Mouse (Mus musculus) adrenal gland, postnatal 10 days (tissue): ENCODE data around the gene Ube2d1. TPM values are rescaled to one million over a fixed set of nuclear protein-coding genes. Genes with fewer than 3 reads are reported as not detected.

Experiments used
- DNase-seq: peaks from one replicate; pipeline ENCODE4 v3.0.0; 2021; ENCODE audit warnings: mixed read lengths
- total RNA-seq, 2 experiments: library from RNA; stranded (reverse); gene quantifications; 2 replicates each; pipeline ENCODE4 v1.2.3; 2021

Ube2d1 gene
- total RNA-seq, 2 experiments from 2014 or later = 18.9 to 27.0 TPM

DNA sequence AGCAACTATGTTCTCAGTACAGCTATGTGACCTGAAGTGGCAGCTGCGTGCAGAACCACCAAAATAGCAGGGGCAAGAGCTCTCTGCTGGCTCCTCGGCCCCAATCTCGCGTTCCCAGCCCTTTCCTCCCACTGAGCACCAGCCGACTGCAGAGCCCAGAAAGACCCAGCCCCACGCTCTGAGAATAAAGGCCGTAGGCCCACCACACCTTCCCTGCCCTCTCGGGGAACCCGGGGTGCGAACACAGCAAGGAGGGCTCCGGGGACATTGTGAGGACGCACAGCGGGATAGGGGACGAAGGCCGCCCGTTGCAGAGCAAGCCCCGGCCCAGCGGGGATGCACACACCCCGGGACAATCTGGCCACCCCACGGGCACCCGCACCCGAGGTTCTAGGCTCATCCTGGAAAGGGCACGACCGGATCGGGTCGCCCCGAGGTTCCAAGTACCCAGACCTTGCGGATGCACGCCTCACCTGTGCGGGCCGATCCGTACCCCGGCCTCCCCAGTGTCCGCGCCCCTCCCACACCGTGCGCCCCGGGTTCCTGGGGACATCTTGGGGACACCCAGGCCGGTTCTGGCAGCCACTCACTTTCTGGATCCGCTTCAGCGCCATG is 444 bp downstream of the Ube2d1 start:
- no peak for DNase-seq

DNA sequence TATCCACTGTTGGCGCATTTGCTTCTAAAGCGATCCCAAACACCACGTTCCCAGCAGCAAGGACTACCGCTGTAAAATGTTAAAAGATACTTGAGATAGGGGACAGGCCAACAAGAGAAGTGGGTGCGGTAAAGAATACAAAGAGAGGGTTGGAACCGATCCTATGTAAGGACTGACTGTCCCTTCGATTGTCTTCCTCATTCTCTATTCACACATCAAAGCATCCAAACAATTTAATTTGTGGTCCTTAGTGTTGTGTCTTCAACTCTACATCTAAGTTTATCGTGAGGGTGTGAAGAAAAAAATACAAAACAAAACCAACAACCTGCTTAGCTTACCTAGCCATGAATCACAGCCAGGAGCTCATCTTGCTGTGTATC is 941 bp downstream of the Ube2d1 start:
- DNase-seq = no peak

DNA sequence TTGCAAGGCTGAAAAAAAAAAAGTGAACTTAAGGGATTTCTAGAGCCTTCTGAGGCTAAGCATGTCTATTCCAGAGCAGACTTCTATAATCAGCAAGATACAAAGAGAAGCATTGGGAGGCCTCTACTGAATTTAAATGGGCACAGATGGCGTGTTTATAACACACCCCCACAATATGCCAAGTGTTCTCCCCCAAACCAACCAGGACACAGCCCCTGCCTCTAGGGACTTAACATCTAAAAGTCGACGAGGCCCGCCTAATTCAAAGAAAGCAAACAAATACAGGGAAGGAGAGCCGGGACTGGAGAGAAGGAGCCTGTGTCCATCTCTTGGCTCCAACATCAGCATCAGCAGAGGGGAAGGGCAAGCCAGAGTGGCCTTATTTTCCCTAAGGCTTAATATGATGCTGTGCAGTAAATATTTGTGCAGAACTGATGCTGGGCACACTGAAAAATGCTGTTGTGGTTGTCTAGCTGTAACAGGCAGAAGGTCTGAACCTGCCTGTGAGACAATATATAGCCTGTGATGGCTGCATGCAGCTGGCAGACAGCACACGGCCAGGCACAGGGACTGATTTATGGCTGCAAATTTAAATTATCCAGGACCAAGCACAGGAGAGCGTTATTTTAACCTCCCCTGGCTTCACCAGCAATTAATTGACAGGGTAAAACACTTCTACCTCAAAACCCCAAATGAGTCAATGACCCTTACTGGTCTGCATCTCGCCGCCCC is 11.9 kb downstream of the Ube2d1 start:
- no peak for DNase-seq

DNA sequence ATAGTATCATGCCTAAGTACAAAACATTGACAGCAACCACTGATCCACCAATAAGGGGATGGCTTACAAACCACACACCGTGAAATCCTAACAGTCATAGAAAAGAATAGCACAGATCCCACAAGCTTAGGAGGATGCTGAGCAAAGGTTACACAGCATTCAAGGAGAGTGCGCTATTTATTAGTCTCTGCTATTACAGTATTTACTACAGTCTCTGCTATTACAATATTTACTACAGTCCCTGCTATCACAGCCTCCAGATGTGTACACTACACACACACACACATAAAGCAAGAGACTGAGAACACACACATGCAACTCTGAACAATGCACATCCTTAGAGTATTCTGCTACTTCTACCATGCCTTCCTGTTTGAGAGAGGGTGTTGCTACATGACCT is 17.1 kb downstream of the Ube2d1 start:
- DNase-seq = no peak

DNA sequence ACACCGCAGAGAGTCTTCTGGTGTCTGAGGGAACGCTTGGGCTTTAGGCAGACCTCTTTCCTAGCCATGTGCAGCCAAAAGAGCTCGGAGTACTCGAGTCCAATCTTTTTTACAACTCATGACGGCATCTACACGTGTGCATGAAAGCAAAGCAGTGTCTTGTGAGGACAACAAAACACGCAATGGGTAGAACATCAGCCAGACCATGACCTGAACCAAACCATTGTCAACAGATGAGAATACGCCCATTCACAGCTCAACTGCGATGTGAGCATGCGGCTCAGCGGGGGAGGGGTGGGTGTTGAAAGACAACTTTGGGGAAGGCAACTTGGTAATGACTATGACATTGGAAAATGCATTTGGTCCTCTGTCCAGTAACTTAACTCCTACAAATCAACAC is 17.6 kb downstream of the Ube2d1 start:
- DNase-seq = no peak

DNA sequence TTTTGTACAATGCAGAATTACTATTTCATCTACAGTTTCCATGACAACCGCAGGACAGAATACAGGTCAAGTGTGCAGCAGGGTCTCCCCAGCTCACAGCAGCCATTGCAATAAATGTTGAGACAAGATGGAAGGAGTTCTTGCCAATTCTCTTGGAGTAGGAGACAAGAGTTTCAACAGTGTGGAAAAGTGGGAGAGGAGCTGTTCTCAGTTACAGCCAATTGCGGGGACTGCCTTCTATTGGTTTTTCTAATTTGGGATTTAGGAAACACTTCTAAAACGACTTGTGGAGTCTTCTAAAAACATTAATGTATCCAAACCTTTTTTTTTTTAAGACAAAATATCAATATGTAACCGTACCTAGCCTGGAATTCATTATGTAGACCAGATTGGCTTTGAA is 20.0 kb downstream of the Ube2d1 start:
- no peak for DNase-seq

DNA sequence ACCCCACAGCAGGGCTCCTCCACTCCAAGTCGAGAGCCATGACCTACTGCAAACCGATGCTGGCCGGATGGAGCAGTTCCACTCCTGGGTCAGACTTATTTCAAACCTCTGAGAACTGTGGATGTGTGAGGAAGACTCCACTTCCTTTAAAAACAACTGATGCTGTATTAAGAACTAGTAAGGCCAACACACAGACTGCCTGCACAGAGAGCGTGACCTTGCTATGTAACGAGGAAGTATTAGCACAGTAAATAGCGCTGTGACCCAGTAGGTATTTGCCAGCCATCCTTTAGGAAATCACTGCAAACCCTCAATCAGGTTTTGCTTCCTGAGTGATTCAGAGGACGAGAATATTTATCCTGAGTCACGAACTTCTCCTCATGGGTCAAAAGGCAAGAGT is 23.4 kb downstream of the Ube2d1 start:
- no peak for DNase-seq

DNA sequence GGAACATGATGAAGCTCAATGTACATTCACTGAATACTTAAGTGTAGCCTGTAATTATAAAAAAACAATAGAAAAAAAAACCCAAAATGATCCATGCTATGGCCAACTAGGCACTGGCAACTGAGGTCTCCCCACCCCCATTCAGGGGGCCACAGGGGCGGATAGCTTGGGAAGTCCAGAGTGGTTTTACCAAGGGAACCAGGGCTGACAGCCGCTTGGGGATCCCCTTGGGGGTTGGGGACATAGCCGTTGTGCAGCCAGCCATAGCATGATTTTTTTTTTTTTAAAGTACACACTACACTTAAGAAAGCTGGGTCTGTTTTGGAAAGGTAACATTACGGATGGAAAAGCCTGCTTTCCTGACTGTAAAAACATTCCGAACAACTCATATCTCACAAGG is 26.1 kb downstream of the Ube2d1 start:
- no peak for DNase-seq

DNA sequence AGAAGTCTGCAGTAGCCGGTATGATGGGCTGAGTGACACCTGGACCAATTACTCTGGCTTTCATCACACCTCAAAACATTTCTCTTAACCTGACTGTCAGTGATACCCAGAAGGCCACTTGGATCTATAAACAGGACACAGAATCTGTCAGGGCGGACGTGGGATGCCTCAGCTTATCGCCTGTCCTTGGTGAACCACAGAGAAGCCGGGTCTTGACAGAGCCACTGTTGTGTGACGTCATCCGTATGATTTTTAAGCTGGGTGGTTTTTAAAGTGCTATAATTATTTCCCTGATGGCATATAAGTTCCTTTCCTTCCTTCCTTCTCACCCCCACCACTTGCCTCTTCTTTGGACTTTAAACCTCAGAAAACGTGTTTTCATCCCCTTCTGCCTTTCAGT is 26.5 kb downstream of the Ube2d1 start:
- no peak for DNase-seq

DNA sequence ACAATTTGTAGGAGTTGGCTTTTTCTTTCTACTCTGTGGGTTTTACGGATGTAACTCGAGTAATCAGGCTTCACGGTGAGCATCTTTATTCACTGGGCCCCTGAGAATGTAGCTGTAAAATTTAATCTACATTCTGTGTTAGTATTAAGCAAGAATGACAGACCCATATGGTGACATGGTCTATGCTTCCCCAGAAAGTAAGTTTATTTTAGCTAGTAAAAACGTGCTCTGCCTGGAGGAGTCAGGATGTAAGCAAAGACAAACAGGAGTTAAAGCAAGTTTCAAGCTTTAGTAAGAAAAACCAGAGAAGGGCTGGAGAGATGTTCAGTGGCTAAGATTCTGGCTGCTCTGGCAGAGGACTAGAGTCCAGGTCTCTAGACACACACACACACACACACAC is 31.9 kb downstream of the Ube2d1 start:
- DNase-seq = no peak

DNA sequence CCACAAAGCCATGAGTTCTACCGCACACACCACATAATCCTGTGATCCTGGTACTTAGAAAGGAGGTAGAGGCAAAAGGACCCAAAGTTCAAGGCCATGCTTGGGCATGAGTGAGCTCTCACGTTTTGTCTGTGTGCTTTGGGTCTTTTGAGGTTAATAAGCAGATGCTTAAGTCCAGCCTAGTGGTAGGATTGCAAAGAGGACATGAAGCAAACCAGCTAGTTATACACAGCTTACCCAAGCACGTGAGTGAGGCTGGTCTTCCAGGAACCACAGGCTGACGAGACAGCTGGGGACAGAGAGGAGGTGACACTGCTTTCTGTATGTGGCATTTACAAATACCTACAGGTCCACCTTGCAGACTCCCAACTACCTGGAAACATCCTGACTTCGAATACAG is 32.6 kb downstream of the Ube2d1 start:
- no peak for DNase-seq

DNA sequence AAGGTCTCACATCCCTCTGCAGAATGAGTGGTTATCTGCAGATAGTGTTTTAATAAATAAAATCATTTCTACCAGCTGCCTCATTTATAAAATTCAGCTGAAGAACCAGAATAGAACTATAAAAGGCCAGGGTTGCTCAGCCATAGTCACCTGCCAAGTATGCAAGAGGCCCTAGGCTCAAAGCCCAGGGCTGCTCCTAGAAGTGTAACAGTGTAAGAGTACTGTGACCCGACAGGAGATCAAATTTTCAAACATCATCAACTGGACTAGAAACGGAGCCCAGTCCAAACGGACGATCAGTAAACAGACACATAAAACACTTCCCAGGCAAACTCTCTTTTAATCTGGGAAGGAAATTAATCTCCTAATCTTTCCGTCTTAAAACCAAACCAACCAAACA is 33.2 kb downstream of the Ube2d1 start:
- DNase-seq = peak; percentile 38

DNA sequence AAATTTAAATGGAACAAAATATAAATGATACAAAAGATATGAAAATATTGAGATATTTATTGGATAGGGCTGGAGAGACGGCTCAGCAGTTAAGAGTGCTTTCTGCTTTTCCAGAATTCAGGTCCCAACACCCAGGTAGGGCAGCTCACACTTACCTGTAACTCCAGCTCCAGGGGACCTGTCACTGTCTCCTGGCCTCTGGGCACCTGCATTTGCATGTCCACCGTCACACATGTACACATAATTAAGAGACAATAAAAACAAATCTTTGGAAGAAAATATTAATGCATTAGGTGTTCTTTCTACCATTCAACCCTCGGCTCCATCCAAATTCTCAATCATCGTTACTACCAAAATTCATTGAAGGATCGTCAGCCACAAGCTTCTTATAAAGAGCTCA is 33.8 kb downstream of the Ube2d1 start:
- DNase-seq = no peak

DNA sequence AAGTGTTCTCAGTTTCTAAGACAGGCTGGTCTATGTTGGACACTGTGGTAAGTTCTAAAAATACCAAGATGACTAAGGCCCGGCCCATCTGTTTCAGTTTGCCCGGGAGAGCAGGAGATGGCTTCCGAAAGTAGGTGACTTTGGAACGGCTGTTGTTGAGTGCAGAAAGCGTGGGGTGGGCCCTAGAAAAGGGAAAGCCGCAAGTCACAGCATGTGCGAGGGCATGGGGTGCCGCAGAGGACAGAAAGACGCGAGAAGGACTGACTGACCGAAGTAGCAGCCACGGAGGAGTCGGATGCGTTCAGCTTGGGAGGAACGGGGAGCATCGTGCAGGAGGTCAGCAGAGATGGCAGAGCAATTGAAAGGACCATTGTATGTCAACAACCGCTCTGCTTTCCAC is 34.6 kb downstream of the Ube2d1 start:
- DNase-seq = no peak

DNA sequence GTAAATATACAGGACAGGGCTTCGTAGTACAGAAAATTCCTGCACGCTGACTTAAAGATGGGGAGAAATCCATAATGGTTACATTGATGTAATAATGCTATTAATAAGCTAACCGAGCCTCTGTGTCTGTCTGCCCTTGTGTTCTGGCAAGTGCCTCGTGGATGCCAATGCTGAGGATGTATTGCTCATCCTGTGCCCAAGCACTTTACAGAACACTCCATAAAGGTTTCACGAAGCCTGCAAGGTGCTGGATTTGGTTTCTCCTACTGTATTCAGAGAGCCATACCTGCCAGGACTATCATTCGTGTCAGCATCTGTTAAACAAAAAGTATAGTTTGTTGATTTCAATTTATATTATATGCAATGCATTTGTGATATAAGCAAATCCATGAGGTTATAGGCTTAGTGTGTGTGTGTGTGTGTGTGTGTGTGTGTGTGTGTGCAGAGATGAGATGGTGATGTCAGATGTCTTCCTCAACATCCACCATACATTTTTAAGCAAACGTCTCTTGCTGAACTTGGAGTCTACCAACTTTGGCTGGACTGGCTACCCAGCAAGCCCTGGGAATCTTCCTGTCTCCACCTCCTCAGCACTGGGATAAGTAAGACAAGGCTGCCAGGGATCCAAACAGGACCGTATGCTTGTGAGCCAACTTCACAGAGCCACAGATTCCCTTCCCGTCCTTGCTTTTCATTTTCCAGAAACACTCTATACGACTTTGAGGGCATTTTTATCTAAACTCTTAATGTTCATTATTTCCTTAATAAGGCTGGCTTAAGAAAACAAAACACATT is 35.8 kb downstream of the Ube2d1 start:
- no peak for DNase-seq

DNA sequence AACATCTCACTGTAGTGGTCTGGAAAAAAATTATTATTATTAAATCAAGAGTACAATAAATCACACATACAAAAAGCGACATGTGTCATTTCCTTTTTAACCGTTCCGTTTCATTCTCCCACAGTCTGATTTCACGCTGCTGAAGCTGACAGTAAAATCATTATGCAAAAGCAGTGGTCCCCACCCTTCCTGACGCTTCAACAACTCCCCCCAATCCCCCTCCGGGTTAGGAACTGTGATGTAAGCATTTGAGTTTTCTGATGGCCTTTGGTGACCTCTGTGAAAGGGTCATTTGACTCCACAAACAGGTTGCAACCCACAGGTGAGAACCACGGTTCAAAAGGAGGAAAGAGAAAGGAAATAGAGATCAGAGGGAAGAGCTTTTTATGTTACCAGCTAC is 38.1 kb downstream of the Ube2d1 start:
- no peak for DNase-seq

DNA sequence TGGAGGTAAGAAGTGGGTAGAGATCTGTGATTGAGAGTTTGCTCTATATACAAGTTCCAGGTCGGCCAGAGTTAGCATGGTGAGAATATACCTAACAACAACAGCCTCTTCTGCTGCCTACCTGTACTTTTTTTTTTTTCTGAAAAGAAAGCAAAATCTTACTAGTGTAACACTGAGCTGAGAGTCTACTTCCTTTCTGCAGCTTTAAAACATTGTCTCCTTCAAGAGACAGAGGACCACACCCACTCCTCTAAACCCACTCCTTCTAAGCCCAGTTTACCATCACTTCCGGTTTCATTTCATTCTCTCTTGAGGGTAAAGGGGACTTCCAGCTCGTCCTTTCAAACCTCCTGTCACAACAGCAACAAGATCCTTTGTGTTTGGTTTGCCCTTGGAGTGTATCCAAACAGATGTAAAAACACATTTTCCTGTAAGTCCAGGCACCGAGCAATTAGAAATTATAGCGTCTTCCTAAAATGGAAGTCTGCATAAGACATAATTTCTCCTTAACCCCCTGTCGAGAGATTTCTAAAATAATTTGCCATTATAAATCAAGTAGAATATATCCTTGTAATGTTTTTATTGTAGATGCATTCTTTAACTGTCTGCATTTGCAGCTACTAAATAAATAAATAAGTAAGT is 45.5 kb downstream of the Ube2d1 start:
- no peak for DNase-seq

DNA sequence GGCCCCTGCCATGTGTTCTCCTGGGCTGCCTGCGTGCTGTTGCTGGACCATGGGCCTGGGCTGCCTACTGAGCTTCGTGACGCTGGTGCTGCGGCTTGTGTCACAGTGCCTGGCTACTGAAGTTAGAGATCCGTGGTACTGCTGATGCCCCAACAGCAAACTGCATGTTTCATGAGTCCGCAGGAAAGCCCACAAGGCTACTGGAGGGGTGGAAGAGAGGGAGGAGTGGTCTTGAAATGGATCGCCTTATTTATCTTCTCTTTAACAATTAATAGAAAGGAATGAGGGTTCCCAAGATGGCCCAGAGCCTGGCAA is 46.9 kb downstream of the Ube2d1 start, which contains the start of gene Tfam:
TSS of gene Tfam (minus strand) at position 41 of the 315 bp plus-strand sequence.
- no peak for DNase-seq

DNA sequence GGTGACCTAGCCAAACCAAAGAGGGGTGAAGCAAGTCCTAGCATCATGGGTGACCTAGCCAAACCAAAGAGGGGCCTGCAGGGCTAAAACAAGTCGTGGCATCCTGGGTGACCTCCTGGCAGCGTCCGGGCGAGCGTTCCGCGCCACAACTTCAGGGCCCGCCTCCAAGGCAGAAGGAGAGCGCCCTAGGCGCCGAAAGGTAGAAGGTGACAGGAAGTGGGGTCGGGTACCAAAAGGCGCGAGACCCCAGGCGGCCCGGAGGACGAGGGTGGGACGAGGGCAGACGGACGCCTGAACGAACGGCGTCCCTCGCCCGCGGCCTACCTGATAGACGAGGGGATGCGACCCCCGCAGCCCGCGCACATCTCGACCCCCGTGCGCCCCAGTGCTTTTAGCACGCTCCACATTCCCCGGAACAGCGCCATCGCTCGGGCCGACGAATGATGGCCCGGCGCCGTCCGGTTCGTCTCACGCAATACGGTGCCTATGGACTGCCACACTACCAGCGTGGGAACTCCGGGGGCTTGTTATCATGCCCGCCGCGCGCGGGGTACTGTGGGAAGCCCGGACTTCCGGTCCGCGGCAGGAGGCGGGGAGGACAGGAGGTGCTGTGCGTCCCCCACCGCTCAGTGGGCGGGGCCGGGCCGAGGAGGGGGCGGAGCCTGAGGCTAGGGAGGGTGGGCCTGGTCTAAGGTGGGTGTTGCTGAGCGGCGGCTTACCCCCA is 47.4 kb downstream of the Ube2d1 start:
- DNase-seq = peak; percentile 98

DNA sequence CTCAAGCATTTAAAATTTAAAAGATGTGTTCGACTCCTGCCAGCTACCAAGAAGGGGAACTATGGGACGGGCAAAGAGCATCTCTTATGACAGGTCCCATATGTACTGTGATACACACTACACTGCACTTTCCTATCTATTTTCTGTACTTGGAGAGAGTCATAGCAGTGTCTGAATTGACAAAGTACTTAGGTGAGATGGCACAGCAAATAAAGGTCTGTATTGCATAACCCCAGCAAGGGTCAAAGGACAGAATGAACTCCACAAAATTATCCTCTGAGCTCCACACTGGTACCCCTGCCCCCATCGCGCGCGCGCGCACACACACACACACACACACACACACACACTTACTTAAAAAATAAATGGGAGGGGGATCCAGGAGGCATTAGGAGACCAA is 51.0 kb downstream of the Ube2d1 start:
- DNase-seq = no peak

DNA sequence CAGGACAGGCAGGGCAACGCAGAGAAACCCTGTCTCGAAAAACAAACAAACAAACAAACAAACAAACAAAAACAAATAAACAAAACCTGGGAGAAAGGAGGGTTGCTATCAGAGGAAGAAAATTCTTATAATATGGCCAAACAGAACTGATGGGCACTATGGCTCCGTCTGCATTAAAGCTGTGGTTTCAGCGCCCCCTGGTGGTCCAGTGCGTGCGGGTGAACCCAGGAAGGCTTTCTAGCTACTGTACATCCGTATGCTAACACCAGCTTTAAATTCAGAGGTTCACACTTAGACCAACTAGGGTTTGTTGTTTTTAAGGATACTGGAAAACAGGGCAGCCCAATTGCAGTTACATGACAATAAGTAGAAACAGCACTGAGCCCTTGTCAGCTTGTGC is 59.2 kb downstream of the Ube2d1 start:
- DNase-seq = peak; percentile 91

DNA sequence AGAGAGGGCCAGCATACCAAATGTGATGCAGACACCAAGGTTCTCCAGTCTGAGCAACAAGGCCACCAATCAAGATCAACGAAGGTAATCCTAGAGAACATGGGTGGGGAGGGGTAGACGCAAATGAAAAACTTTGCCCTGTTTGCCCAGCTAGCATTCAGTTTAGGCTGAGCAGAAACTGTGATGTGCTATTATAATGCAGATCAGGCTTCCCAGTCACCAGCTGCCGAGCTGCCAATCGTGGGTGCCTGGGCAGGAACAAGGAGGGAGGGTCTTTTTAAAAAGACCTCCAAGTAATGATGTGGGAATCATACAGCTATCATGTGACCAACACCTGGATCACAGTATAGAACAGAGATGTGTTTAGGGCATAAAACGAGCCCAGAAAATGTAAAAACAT is 62.0 kb downstream of the Ube2d1 start:
- DNase-seq = no peak

DNA sequence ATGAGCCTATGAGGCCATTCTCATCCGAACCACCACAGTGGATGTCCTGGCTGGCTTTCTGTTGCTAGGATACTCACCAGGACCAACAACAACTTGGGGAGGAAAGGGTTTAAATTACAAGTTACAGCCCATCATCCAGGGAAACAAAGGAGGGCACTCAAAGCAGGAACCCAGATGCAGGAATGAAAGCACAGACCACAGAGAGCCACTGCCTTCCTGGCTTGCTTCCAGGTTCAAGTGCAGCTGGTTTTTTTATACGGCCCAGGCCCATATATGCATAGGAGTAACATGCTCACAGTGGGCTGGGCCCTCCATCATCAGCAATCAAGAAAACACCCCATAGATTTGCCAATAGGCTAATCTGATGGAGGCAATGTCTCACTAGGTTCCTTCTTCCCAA is 62.4 kb downstream of the Ube2d1 start:
- no peak for DNase-seq
